Mouse (Mus musculus) liver, adult 2 months (tissue): ENCODE measurements at regions not wholly inside any gene's neighbourhood (a gene's known extent, or its start where the extent isn't known, plus 50 kb on each side); places are given as distances from the start of the nearest gene placed in this dataset.

Experiments used
- DNase-seq: peaks from one replicate; pipeline ENCODE4 v3.0.0-alpha.2; 2011; ENCODE audit warnings: low read depth, low spot score; ENCODE audit errors: extremely low read depth
- H3K27ac ChIP-seq: fragments of 200-500 bp; replicated peaks from 2 replicates; pipeline ENCODE4 v1.5.1; 2012; ENCODE audit warnings: low read depth, mild to moderate bottlenecking, control low read depth, inconsistent platforms, low read length; ENCODE audit not compliant: insufficient read depth
- H3K27me3 ChIP-seq: fragments of 200-500 bp; 2 replicates; pipeline ENCODE4 v1.6.1; 2012; ENCODE audit warnings: mild to moderate bottlenecking, moderate library complexity, low read length, inconsistent platforms; ENCODE audit not compliant: control insufficient read depth, insufficient read depth
- H3K36me3 ChIP-seq: fragments of 200-500 bp; 2 replicates; pipeline ENCODE4 v1.6.1; 2012; ENCODE audit warnings: low read length, inconsistent platforms; ENCODE audit not compliant: control insufficient read depth, insufficient read depth
- H3K4me1 ChIP-seq: fragments of 200-500 bp; 2 replicates; pipeline ENCODE4 v1.6.1; 2011; ENCODE audit warnings: low read length; ENCODE audit not compliant: control insufficient read depth, insufficient read depth
- H3K4me3 ChIP-seq: fragments of 200-500 bp; 2 replicates; pipeline ENCODE4 v1.5.1; 2011; ENCODE audit warnings: low read depth, mild to moderate bottlenecking, control low read depth, low read length, moderate library complexity; ENCODE audit not compliant: insufficient read depth
- H3K79me2 ChIP-seq: fragments of 200-500 bp; 2 replicates; pipeline ENCODE4 v1.6.1; 2012; ENCODE audit warnings: inconsistent platforms, mild to moderate bottlenecking, low read length, moderate library complexity; ENCODE audit not compliant: control insufficient read depth, insufficient read depth
- H3K9ac ChIP-seq: fragments of 200-500 bp; 2 replicates; pipeline ENCODE4 v1.6.1; 2012; ENCODE audit warnings: low read depth, mild to moderate bottlenecking, control low read depth, inconsistent platforms, low read length
- CTCF ChIP-seq: fragments of 200-500 bp; IDR thresholded peaks from 2 replicates; pipeline ENCODE4 v1.5.1; 2011; ENCODE audit warnings: low read depth, low read length, control low read depth
- POLR2A ChIP-seq: fragments of 200-500 bp; IDR thresholded peaks from 2 replicates; pipeline ENCODE4 v1.6.1; 2011; ENCODE audit warnings: low read length, control low read depth; ENCODE audit not compliant: insufficient read depth; ENCODE audit errors: extremely low read depth
- WGBS: fragments of 180-500 bp; shearing (Covaris S2); methylation state at CpG from one replicate; pipeline ENCODE4 v1.1.7; 2018; 5-methylcytosine and 5-hydroxymethylcytosine counted together

- Histone ChIP-seq H3K79me2 (no peaks in the 10 kb centered on the region), H3K4me3 (no peak overlapping the region), H3K36me3 (no peaks in the 10 kb centered on the region), H3K9ac (no peak overlapping the region), H3K27ac (no peak overlapping the region), H3K27me3 (no peaks in the 10 kb centered on the region), H3K4me1 (no peaks in the 10 kb centered on the region)
- 65% methylated on average over 9 of the region's 9 CpGs for WGBS
- TF ChIP-seq CTCF = peak; percentile 62
- TF ChIP-seq POLR2A = no peak
- peak; percentile 16 for DNase-seq
Measured at GRCm38 (mm10) chr15:87188816-87189455, 355.2 kb upstream of the Fam19a5 start.

- no peak for TF ChIP-seq POLR2A
- peak; percentile 36; the same call in 1 of the 2 replicates for TF ChIP-seq CTCF
- H3K9ac ChIP-seq = no peak overlapping the region
- H3K4me3 ChIP-seq = no peak overlapping the region
- 68% methylated on average over 4 of the region's 4 CpGs for WGBS
- H3K27ac ChIP-seq = no peak overlapping the region
- H3K79me2 ChIP-seq = no peaks in the 10 kb centered on the region
- H3K27me3 ChIP-seq = no peaks in the 10 kb centered on the region
- H3K4me1 ChIP-seq = no peaks in the 10 kb centered on the region
- no peaks in the 10 kb centered on the region for H3K36me3 ChIP-seq
- no peak for DNase-seq
Measured at GRCm38 (mm10) chr15:87191901-87192300, 352.2 kb upstream of the Fam19a5 start.

GRCm38 (mm10) chr15:87196306-87196893 lies 347.7 kb upstream of the Fam19a5 start:
- no peak overlapping the region for H3K9ac ChIP-seq
- TF ChIP-seq POLR2A (no peak), CTCF (no peak)
- no peak overlapping the region for H3K4me3 ChIP-seq
- H3K79me2 ChIP-seq = no peaks in the 10 kb centered on the region
- 69% methylated on average over 6 of the region's 6 CpGs for WGBS
- H3K27ac ChIP-seq = no peak overlapping the region
- H3K4me1 ChIP-seq = no peaks in the 10 kb centered on the region
- no peaks in the 10 kb centered on the region for H3K36me3 ChIP-seq
- no peak for DNase-seq
- no peaks in the 10 kb centered on the region for H3K27me3 ChIP-seq

- no peak overlapping the region for H3K9ac ChIP-seq
- no peak overlapping the region for H3K27ac ChIP-seq
- no peaks in the 10 kb centered on the region for H3K27me3 ChIP-seq
- no peaks in the 10 kb centered on the region for H3K79me2 ChIP-seq
- 85% methylated on average over 8 of the region's 8 CpGs for WGBS
- H3K4me1 ChIP-seq = no peaks in the 10 kb centered on the region
- TF ChIP-seq CTCF = no peak
- TF ChIP-seq POLR2A = no peak
- no peaks in the 10 kb centered on the region for H3K36me3 ChIP-seq
- no peak overlapping the region for H3K4me3 ChIP-seq
- DNase-seq = no peak
Measured at GRCm38 (mm10) chr15:87199641-87200040, 344.5 kb upstream of the Fam19a5 start.

- no peak for DNase-seq
- no peaks in the 10 kb centered on the region for H3K36me3 ChIP-seq
- H3K9ac ChIP-seq = no peak overlapping the region
- H3K27me3 ChIP-seq = no peaks in the 10 kb centered on the region
- H3K79me2 ChIP-seq = no peaks in the 10 kb centered on the region
- no peaks in the 10 kb centered on the region for H3K4me1 ChIP-seq
- TF ChIP-seq CTCF = no peak
- TF ChIP-seq POLR2A = no peak
- H3K4me3 ChIP-seq = no peak overlapping the region
- 77% methylated on average over 19 of the region's 19 CpGs for WGBS
- no peak overlapping the region for H3K27ac ChIP-seq
Measured at GRCm38 (mm10) chr15:87200282-87201048, 343.6 kb upstream of the Fam19a5 start.

GRCm38 (mm10) chr15:87201055-87201454 lies 343.0 kb upstream of the Fam19a5 start:
- Histone ChIP-seq H3K27ac (no peak overlapping the region), H3K9ac (no peak overlapping the region), H3K36me3 (no peaks in the 10 kb centered on the region), H3K79me2 (no peaks in the 10 kb centered on the region), H3K4me1 (no peaks in the 10 kb centered on the region), H3K4me3 (no peak overlapping the region), H3K27me3 (no peaks in the 10 kb centered on the region)
- no peak for DNase-seq
- TF ChIP-seq CTCF = no peak
- TF ChIP-seq POLR2A = no peak
- 79% methylated on average over 7 of the region's 7 CpGs for WGBS
